Mouse (Mus musculus): ENCODE data around the gene Hist1h2ae. TPM values are rescaled to one million over a fixed set of nuclear protein-coding genes. Genes with fewer than 3 reads are reported as not detected.
A peak's percentile ranks its signal among the peaks of the same experiment; 100 is the strongest.
"Not testable (repeated sequence)": the region's sequence is repeated elsewhere in the genome, so short reads cannot be mapped to it uniquely, and the experiment has no call there.

Hist1h2ae gene
- polyA plus RNA-seq, 1 experiment from 2014 or later: 33.5 TPM

DNA sequence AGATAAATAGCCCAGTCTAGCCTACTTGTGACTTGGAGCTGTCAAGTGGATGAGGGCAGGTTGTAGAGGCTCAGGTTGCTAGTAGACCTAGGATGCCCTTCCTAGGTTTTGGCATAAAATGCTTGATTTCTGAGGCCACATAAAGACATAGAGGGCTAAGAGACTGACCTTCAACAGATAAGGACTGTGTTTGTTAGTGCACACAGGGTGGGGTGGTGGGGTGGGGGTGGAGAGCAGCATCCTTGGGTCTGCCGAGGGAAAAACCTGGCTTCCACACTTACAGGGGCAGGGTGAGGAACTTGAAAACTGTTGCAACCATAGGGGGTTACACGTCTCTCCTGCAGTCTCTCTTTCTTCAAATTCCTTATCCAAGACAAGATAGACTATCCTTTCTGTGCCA, 24.2 kb upstream of the Hist1h2ae start:
- Histone ChIP-seq H3K4me1 (peaks cover 15% of the 10 kb centered on the region), H3K9ac (no peak overlapping the region), H3K27me3 (replicated peaks) (no peaks in the 10 kb centered on the region), H3K36me3 (no peaks in the 10 kb centered on the region), H3K27ac (replicated peaks) (no peak overlapping the region), H3K4me2 (no peak overlapping the region), H3K4me3 (no peak overlapping the region), H3K9me3 (no peaks in the 10 kb centered on the region)
- WGBS: 57% methylated on average over 2 of the region's 2 CpGs
- no peak for ATAC-seq (ENCODE audit: extremely low read depth, insufficient number of reproducible peaks, low FRiP score, low TSS enrichment)

DNA sequence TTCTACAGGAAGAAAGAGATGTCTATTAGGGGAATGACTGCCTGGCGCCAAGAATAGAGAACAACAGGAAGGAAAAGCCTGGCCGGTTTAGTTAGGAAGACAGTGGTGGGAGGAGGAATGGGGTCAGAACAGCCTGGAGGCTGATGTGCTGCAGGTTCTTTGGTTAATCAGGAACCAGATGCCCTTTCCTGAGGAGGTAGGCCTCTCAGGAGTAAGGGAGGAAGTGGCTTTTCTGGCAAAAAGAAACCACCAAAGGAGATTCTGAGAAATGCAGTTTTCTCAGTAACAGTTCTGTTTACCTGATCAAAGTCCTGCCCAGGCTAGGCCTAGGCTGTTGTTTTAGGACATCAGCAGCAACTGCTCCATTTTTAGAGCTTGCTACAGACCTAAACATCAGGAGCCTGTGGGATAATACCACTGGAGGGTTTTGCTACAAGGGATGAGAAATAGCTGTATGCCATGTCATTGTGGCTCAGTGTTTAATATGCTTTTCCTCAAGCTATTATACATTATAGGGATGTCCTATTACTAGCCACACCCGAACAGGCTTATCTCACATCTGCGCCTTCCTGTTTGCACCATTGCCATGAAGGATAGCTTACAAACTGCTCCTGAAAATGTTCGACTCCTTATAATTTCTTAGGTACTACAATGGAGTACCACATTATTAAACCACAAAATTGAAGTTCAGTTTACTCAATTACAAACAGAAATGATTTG, 22.2 kb upstream of the Hist1h2ae start:
- Histone ChIP-seq H3K4me1 (peaks cover 15% of the 10 kb centered on the region), H3K27ac (replicated peaks) (peak overlapping the region; percentile 51), H3K4me3 (no peak overlapping the region), H3K36me3 (no peaks in the 10 kb centered on the region), H3K27me3 (replicated peaks) (no peaks in the 10 kb centered on the region), H3K9me3 (no peaks in the 10 kb centered on the region), H3K9ac (no peak overlapping the region), H3K4me2 (no peak overlapping the region)
- ATAC-seq (ENCODE audit: extremely low read depth, insufficient number of reproducible peaks, low FRiP score, low TSS enrichment): no peak
- 59% methylated on average over 5 of the region's 5 CpGs for WGBS

DNA sequence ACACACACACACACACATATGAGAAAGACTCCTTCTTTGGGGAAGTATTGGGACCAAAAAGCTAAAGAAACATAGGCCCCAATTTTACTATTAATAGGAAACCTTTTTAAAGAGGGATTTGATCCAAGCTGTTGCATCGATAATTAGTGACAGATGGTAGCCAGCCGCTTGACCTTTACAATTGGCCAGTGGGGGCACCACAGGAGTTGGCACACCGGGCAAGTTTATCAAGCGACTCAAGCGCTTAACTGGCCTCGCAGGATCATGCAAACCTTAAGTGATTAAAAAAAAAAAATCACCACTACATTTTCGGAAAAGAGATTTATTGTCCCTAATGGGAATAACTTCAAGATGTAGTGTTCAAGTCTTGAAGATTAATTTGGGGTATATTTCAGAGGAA, 21.6 kb upstream of the Hist1h2ae start:
- Histone ChIP-seq H3K36me3 (no peaks in the 10 kb centered on the region), H3K4me1 (peaks cover 15% of the 10 kb centered on the region), H3K9ac (no peak overlapping the region), H3K27me3 (replicated peaks) (no peaks in the 10 kb centered on the region), H3K27ac (replicated peaks) (0 out of 2 replicates have a peak overlapping the region, but pooled peaks have one; percentile 51), H3K4me2 (no peak overlapping the region), H3K9me3 (no peaks in the 10 kb centered on the region), H3K4me3 (no peak overlapping the region)
- no peak for ATAC-seq (ENCODE audit: extremely low read depth, insufficient number of reproducible peaks, low FRiP score, low TSS enrichment)
- WGBS: 85% methylated on average over 7 of the region's 7 CpGs

DNA sequence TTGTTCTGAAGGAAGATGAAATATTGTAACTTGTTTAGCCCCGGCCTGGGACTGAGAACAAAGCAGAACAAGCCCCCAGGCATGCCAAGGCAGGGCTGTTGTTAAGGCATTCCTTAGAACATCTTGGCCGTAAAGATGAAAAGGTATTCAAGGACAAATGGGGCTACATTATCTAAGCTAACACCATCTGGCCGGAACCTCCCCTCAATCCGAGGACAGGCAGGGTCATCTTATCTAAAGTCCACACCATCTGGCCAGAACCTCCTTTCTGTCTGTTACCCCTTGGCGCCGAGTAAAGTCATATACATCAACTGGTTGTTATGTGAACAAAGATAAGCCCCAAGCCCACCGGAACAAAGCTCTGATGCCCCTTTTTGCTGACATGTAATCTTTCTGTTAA, 20.9 kb upstream of the Hist1h2ae start:
- H3K9me3 ChIP-seq; H3K9ac ChIP-seq; H3K36me3 ChIP-seq; H3K4me2 ChIP-seq; H3K27ac ChIP-seq (replicated peaks); ATAC-seq (ENCODE audit: extremely low read depth, insufficient number of reproducible peaks, low FRiP score, low TSS enrichment); H3K4me3 ChIP-seq; H3K27me3 ChIP-seq (replicated peaks): not testable (repeated sequence)
- 64% methylated on average over 7 of the region's 7 CpGs for WGBS
- peaks cover 18% of the 10 kb centered on the region for H3K4me1 ChIP-seq

GRCm38 (mm10) chr13:23591206-23591605, 20.2 kb upstream of the Hist1h2ae start:
- H3K9ac ChIP-seq: no peak overlapping the region
- H3K36me3 ChIP-seq: no peaks in the 10 kb centered on the region
- no peak overlapping the region for H3K4me2 ChIP-seq
- H3K4me3 ChIP-seq: no peak overlapping the region
- H3K9me3 ChIP-seq: no peaks in the 10 kb centered on the region
- no peak for ATAC-seq (ENCODE audit: extremely low read depth, insufficient number of reproducible peaks, low FRiP score, low TSS enrichment)
- 88% methylated on average over 7 of the region's 7 CpGs for WGBS
- no peaks in the 10 kb centered on the region for H3K27me3 ChIP-seq (replicated peaks)
- H3K4me1 ChIP-seq: peaks cover 21% of the 10 kb centered on the region
- no peak overlapping the region for H3K27ac ChIP-seq (replicated peaks)

DNA sequence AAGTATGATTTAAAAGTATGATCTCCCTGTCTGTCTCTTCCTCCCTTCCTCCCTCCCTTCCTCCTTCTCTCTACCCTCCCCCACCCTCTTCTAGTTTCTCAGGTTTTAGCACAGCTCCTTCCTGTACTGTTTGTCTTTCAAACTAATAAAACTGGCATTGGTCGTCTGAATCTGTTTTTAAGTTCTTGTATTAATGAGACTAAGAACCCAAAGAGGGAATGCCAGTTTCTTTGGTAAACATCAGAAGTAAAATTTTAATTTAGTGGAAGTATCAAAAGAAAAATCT, 15.9 kb upstream of the Hist1h2ae start:
- 5% methylated on average over 1 of the region's 1 CpGs for WGBS
- H3K4me2 ChIP-seq: peak overlapping the region; percentile 80
- peak overlapping the region; percentile 84 for H3K9ac ChIP-seq
- no peak for ATAC-seq (ENCODE audit: extremely low read depth, insufficient number of reproducible peaks, low FRiP score, low TSS enrichment)
- H3K27me3 ChIP-seq (replicated peaks): no peaks in the 10 kb centered on the region
- H3K27ac ChIP-seq (replicated peaks): peak overlapping the region; percentile 94
- H3K36me3 ChIP-seq: no peaks in the 10 kb centered on the region
- H3K4me3 ChIP-seq: peak overlapping the region; percentile 52
- H3K9me3 ChIP-seq: no peaks in the 10 kb centered on the region
- H3K4me1 ChIP-seq: peaks cover 33% of the 10 kb centered on the region

GRCm38 (mm10) chr13:23586099-23586939, 15.3 kb upstream of the Hist1h2ae start:
- Histone ChIP-seq H3K9ac (peak overlapping the region; percentile 84), H3K4me2 (peak overlapping the region; percentile 80), H3K4me3 (peak overlapping the region; percentile 52), H3K9me3 (no peaks in the 10 kb centered on the region), H3K27me3 (replicated peaks) (no peaks in the 10 kb centered on the region), H3K36me3 (no peaks in the 10 kb centered on the region), H3K27ac (replicated peaks) (peak overlapping the region; percentile 95), H3K4me1 (peaks cover 37% of the 10 kb centered on the region)
- 2% methylated on average over 22 of the region's 22 CpGs for WGBS
- no peak for ATAC-seq (ENCODE audit: extremely low read depth, insufficient number of reproducible peaks, low FRiP score, low TSS enrichment)

DNA sequence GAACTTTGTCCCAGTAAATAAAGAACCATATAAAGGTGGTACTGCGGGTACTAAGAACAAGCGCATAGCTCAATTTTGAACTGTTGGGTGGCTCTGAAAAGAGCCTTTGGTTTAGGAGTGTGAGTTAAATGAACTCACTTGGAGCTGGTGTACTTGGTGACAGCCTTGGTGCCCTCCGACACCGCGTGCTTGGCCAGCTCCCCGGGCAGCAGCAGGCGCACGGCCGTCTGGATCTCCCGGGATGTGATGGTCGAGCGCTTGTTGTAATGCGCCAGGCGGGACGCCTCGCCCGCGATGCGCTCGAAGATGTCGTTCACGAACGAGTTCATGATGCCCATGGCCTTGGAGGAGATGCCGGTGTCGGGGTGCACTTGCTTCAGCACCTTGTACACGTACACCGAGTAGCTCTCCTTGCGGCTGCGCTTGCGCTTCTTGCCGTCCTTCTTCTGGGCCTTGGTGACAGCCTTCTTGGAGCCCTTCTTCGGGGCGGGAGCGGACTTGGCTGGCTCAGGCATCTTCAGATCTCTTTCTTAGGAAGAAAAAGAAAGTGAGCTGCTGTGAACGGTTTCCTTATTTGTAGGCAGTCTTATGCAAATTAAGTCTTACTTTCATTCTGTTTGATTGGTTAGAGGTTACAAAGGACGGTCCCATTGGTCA, 14.6 kb upstream of the Hist1h2ae start:
- Histone ChIP-seq H3K4me3 (peak overlapping the region; percentile 52), H3K4me1 (peaks cover 42% of the 10 kb centered on the region), H3K4me2 (peak overlapping the region; percentile 80), H3K9ac (peak overlapping the region; percentile 90), H3K27ac (replicated peaks) (peak overlapping the region; percentile 95)
- H3K36me3 ChIP-seq; H3K27me3 ChIP-seq (replicated peaks); H3K9me3 ChIP-seq: not testable (repeated sequence)
- peak; percentile 79 for ATAC-seq (ENCODE audit: extremely low read depth, insufficient number of reproducible peaks, low FRiP score, low TSS enrichment)
- WGBS: 0% methylated on average over 27 of the region's 36 CpGs

DNA sequence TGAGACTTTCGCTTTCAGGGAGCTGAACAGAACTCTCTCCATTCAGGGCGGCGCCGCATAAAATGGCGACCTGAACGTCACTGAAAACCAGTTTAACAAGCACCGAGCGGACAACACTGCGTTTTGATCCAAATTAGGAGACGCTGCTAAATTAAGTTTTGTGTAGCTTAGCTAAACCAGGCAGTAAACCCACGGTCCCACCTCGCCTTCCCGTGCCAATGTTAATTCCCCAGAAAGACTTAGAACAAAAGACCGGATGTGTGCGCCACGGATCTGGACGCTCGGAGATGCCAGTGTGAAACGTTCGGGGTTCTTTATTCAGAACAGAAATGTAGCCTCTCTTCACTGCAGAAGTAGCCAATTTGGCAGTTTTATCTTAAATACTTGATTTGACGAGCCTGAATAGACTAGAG, 14.0 kb upstream of the Hist1h2ae start:
- Histone ChIP-seq H3K4me3 (peak overlapping the region; percentile 52), H3K4me2 (peak overlapping the region; percentile 80), H3K9me3 (no peaks in the 10 kb centered on the region), H3K27me3 (replicated peaks) (no peaks in the 10 kb centered on the region), H3K4me1 (peaks cover 42% of the 10 kb centered on the region), H3K36me3 (no peaks in the 10 kb centered on the region), H3K27ac (replicated peaks) (peak overlapping the region; percentile 95), H3K9ac (peak overlapping the region; percentile 90)
- WGBS: under 1% methylated on average over 21 of the region's 21 CpGs
- no peak for ATAC-seq (ENCODE audit: extremely low read depth, insufficient number of reproducible peaks, low FRiP score, low TSS enrichment)

GRCm38 (mm10) chr13:23584331-23584730, 13.3 kb upstream of the Hist1h2ae start:
- H3K36me3 ChIP-seq: no peaks in the 10 kb centered on the region
- no peak for ATAC-seq (ENCODE audit: extremely low read depth, insufficient number of reproducible peaks, low FRiP score, low TSS enrichment)

GRCm38 (mm10) chr13:23583387-23584068, 12.5 kb upstream of the Hist1h2ae start:
- no peak for ATAC-seq (ENCODE audit: extremely low read depth, insufficient number of reproducible peaks, low FRiP score, low TSS enrichment)
- H3K27me3 ChIP-seq (replicated peaks): no peaks in the 10 kb centered on the region
- H3K9ac ChIP-seq: no peak overlapping the region
- H3K4me3 ChIP-seq: no peak overlapping the region
- peak overlapping the region; percentile 86 for H3K27ac ChIP-seq (replicated peaks)
- H3K36me3 ChIP-seq: no peaks in the 10 kb centered on the region
- H3K9me3 ChIP-seq: no peaks in the 10 kb centered on the region
- H3K4me2 ChIP-seq: peak overlapping the region; percentile 94; the same call in 1 of the 2 replicates
- H3K4me1 ChIP-seq: peaks cover 42% of the 10 kb centered on the region

More at GRCm38 (mm10) chr13:23584331-23584730, 13.3 kb upstream of the Hist1h2ae start:
- Histone ChIP-seq H3K27me3 (replicated peaks) (no peaks in the 10 kb centered on the region), H3K4me1 (peaks cover 42% of the 10 kb centered on the region), H3K4me3 (peak overlapping the region; percentile 52), H3K9me3 (no peaks in the 10 kb centered on the region), H3K4me2 (peak overlapping the region; percentile 80), H3K27ac (replicated peaks) (peak overlapping the region; percentile 95), H3K9ac (peak overlapping the region; percentile 90)

All from heart, embryonic 13.5 days (tissue).